Mouse (Mus musculus): ENCODE measurements at regions not wholly inside any gene's neighbourhood (a gene's known extent, or its start where the extent isn't known, plus 50 kb on each side); places are given as distances from the start of the nearest gene placed in this dataset.

- H3K4me3 ChIP-seq (ENCODE audit: inconsistent target), result no peak overlapping the region
- WGBS (ENCODE audit: missing documents), result 17% methylated on average over 2 of the region's 2 CpGs
- H3K36me3 ChIP-seq (ENCODE audit: inconsistent target), result no peaks in the 10 kb centered on the region
- H3K79me2 ChIP-seq (ENCODE audit: inconsistent target), result no peaks in the 10 kb centered on the region
- H3K27ac ChIP-seq, result peak overlapping the region; percentile 82
These were observed 269.8 kb upstream of the Tbl1xr1 start for GRCm38 (mm10) chr3:21806494-21807157.

DNA sequence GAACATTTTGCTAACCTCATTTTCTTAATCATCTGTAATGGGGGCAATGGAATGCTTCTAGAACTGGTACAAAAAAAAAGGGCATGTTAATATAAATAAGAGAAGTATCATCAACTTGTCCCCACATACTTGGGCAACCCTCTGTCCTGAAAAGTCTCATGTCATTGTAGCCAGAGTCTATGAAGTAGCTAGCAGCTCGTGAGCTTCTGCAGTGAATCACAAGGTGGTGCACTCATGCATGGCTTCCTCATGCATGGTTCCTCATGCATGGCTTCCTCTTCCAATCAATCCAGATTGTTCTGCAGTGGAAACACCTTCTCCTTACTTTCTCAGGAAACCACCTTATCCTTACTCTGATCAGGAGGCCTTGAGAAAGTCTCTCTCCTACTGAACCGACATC is 267.9 kb upstream of the Tbl1xr1 start:
- 38% methylated on average over 2 of the region's 2 CpGs for WGBS (ENCODE audit: missing documents)
- Histone ChIP-seq H3K27ac (peak overlapping the region; percentile 82), H3K79me2 (ENCODE audit: inconsistent target) (no peaks in the 10 kb centered on the region)

DNA sequence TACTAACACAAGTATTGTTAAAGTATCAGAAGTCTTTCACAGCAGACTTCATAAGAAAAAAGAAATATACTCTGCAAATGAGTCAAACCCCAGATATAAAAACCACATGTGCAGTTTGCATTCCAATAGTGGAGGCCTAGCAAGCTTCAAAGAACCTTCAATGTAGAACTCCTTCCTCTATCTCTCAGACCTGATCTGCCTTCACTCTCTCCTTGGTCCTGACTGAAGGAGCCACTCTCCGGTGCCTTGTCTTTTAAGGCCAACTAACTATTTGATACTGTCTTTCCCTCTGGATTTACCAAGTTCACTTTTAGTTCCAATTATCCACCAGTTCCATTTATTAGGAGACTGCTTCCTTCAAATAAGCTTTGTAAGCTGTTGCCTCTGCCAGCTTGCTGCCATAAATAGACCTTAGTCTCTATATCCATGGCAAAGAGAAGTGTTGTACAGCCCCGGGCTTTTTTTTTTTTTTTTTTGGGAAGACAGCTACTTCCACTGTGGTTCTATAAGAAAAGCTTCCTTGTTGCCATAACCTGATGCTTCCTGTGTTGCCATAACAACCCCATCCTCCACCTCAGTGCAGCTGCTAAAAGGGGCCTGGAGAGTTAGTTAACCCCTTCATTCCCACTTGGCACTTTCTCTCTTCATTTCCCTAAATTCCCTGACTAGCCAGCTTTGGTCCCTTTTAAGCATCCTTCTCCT is 266.5 kb upstream of the Tbl1xr1 start:
- H3K36me3 ChIP-seq (ENCODE audit: inconsistent target), result no peaks in the 10 kb centered on the region
- H3K79me2 ChIP-seq (ENCODE audit: inconsistent target), result no peaks in the 10 kb centered on the region
- no peak overlapping the region for H3K4me3 ChIP-seq (ENCODE audit: inconsistent target)
- peak overlapping the region; percentile 82 for H3K27ac ChIP-seq
- WGBS (ENCODE audit: missing documents), result 58% methylated on average over 2 of the region's 2 CpGs

More for the DNA sequence above, 267.9 kb upstream of the Tbl1xr1 start:
- Histone ChIP-seq H3K4me3 (ENCODE audit: inconsistent target) (no peak overlapping the region), H3K36me3 (ENCODE audit: inconsistent target) (no peaks in the 10 kb centered on the region)

- Histone ChIP-seq H3K79me2 (ENCODE audit: inconsistent target) (no peaks in the 10 kb centered on the region), H3K4me3 (ENCODE audit: inconsistent target) (no peak overlapping the region), H3K36me3 (ENCODE audit: inconsistent target) (no peaks in the 10 kb centered on the region), H3K27ac (no peak overlapping the region)
- WGBS (ENCODE audit: missing documents), result 100% methylated on average over 1 of the region's 1 CpGs
These were observed 263.1 kb upstream of the Tbl1xr1 start for GRCm38 (mm10) chr3:21813401-21813800.

GRCm38 (mm10) chr3:21816968-21817858 is 259.2 kb upstream of the Tbl1xr1 start:
- H3K27ac ChIP-seq, result no peak overlapping the region
- H3K4me3 ChIP-seq (ENCODE audit: inconsistent target), result no peak overlapping the region
- WGBS (ENCODE audit: missing documents), result 98% methylated on average over 4 of the region's 4 CpGs
- H3K79me2 ChIP-seq (ENCODE audit: inconsistent target), result no peaks in the 10 kb centered on the region
- H3K36me3 ChIP-seq (ENCODE audit: inconsistent target), result no peaks in the 10 kb centered on the region

DNA sequence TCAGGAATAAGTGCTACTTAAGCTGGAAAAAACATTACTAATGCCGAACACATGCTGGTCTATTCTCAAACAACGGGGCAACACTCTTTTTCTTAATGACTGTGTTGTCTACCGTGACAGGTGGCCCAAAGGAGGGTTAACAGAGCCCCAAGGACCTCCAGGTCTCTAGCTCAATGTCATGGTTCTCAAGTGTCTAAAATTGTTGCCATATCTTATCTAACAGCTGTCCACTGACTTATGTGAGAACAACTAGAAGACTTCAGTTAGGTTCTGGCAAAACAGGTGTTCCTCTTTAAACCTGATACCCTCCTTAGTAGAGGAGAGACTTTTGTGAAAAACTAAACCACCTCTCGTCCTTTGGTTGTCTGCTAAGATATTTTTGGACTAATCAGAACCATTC is 257.4 kb upstream of the Tbl1xr1 start:
- WGBS (ENCODE audit: missing documents), result 99% methylated on average over 4 of the region's 4 CpGs
- Histone ChIP-seq H3K79me2 (ENCODE audit: inconsistent target) (no peaks in the 10 kb centered on the region), H3K4me3 (ENCODE audit: inconsistent target) (no peak overlapping the region), H3K36me3 (ENCODE audit: inconsistent target) (no peaks in the 10 kb centered on the region), H3K27ac (no peak overlapping the region)

DNA sequence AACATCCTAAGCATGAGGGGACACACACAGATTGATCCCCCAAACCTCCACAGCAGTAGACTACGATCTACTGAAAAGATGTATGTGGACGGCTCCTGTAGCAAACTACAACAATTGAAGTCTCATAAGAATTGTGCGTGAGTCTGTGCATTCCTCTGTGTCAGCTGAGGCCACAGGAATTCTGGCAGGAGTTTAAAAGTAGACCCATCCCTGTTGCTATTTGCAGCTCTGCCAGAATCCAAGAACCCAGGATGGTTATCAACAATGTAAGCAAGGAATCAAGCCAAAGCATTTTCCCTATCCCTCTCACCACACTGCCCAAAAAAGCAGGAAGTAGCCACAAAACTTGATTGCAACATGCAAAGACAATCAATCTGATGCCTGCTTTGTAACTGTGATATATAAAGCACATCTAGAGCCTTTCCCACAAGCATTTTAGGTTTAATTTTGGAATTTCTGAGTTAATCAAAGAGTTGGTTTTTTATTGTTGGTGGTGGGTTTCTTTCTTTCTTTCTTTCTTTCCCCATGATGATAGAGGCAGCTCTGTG is 256.3 kb upstream of the Tbl1xr1 start:
- WGBS (ENCODE audit: missing documents), result 81% methylated on average over 3 of the region's 3 CpGs
- Histone ChIP-seq H3K79me2 (ENCODE audit: inconsistent target) (no peaks in the 10 kb centered on the region), H3K36me3 (ENCODE audit: inconsistent target) (no peaks in the 10 kb centered on the region), H3K27ac (no peak overlapping the region), H3K4me3 (ENCODE audit: inconsistent target) (no peak overlapping the region)

- no peaks in the 10 kb centered on the region for H3K79me2 ChIP-seq (ENCODE audit: inconsistent target)
- H3K4me3 ChIP-seq (ENCODE audit: inconsistent target), result no peak overlapping the region
- no peaks in the 10 kb centered on the region for H3K36me3 ChIP-seq (ENCODE audit: inconsistent target)
- WGBS (ENCODE audit: missing documents), result 42% methylated on average over 4 of the region's 4 CpGs
- H3K27ac ChIP-seq, result no peak overlapping the region
These were observed 253.8 kb upstream of the Tbl1xr1 start for GRCm38 (mm10) chr3:21822675-21823074.

GRCm38 (mm10) chr3:21823331-21823730 is 253.1 kb upstream of the Tbl1xr1 start:
- H3K36me3 ChIP-seq (ENCODE audit: inconsistent target), result no peaks in the 10 kb centered on the region
- WGBS (ENCODE audit: missing documents), result 88% methylated on average over 4 of the region's 4 CpGs

DNA sequence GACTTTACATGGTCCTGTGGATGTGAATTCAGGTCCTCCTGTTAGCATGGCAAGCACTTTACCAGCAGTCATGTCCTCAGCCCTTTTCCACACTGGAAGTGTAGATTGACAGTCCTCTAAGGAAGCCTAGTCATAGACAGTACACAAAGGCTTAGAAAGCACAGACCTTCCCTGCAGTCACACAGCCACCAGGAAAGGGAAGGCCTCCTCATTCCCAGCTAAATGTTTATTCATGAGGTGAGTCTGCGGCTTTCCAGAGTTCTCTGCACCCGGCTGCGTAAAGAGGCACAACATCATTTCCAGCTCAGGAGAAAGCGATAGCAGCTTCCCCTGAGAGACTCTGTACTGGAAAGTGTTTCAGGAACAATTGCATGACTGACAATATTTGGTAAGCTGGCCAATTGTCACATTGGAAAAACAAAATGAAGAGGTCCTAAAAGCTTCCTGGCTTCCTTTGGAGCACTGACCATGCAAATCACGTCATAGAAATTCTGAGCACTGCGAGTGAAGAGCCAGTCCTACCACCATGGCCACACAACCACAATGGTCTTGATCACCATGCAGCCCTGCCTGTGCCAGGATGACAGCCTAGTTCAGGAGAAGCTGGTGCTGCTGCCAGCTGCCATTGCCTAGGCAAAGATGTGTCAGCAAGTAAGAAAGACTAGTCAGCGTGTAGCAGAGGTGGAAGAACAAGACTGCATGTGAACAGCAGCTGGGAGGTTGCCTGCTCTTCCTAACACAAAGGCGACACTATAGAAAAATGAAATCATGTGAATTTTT is 252.2 kb upstream of the Tbl1xr1 start:
- H3K79me2 ChIP-seq (ENCODE audit: inconsistent target), result no peaks in the 10 kb centered on the region
- H3K27ac ChIP-seq, result peak overlapping the region; percentile 73
- WGBS (ENCODE audit: missing documents), result 69% methylated on average over 8 of the region's 8 CpGs
- no peak overlapping the region for H3K4me3 ChIP-seq (ENCODE audit: inconsistent target)
- H3K36me3 ChIP-seq (ENCODE audit: inconsistent target), result no peaks in the 10 kb centered on the region

More at GRCm38 (mm10) chr3:21823331-21823730, 253.1 kb upstream of the Tbl1xr1 start:
- Histone ChIP-seq H3K79me2 (ENCODE audit: inconsistent target) (no peaks in the 10 kb centered on the region), H3K4me3 (ENCODE audit: inconsistent target) (no peak overlapping the region), H3K27ac (no peak overlapping the region)

DNA sequence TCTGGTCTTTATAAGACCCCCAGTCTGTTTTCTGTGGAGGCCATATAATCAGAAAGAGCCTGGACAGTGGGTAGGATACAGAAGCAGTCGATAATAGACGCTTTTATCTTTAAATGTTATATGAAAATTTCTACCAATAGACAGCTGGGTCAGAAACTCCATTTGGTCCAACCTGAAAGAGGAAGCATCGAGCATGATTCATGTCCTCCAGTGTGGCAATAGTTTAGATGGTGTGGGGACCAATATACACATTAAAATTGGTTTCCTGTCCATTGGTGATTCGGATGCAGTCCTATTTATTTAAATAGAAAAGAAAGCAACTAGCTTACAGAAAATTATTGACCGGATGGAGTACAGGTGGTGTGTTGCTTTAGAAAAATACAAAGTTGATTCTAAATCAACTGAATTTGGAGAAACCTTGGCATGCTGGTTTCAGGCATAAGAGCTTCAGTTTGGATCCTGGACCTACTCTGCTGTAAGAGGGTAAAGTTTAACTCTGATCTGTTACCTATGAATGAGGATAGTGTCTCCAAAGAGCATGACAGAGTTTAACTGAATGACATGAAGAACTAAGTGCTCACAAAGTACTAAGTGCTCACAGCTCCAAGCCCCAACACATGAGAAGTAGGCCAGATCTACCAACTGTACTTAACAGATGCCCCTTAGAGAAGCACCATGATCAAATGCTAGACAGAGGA is 251.4 kb upstream of the Tbl1xr1 start:
- Histone ChIP-seq H3K36me3 (ENCODE audit: inconsistent target) (no peaks in the 10 kb centered on the region), H3K27ac (peak overlapping the region; percentile 73), H3K4me3 (ENCODE audit: inconsistent target) (no peak overlapping the region), H3K79me2 (ENCODE audit: inconsistent target) (no peaks in the 10 kb centered on the region)
- 15% methylated on average over 5 of the region's 5 CpGs for WGBS (ENCODE audit: missing documents)

DNA sequence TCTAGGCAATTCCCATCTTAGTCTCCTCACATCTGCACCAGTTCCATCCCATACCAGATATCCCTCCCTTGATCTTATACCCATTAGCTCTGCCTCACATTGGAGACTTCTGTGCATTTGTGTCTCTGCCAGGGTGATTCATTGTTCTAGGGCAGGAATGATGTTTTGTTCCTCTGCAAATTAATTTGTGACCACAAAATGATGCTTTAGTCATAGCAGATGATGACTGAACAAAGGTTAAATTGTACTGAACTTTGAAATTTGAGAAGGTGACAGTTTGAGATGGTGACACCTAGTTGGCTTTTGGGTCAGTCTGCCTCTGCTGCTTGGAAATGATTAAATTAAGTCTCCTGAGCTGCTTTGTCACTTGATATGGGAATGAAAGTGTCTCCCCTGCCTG is 248.8 kb upstream of the Tbl1xr1 start:
- Histone ChIP-seq H3K79me2 (ENCODE audit: inconsistent target) (no peaks in the 10 kb centered on the region), H3K36me3 (ENCODE audit: inconsistent target) (no peaks in the 10 kb centered on the region), H3K27ac (no peak overlapping the region), H3K4me3 (ENCODE audit: inconsistent target) (no peak overlapping the region)

DNA sequence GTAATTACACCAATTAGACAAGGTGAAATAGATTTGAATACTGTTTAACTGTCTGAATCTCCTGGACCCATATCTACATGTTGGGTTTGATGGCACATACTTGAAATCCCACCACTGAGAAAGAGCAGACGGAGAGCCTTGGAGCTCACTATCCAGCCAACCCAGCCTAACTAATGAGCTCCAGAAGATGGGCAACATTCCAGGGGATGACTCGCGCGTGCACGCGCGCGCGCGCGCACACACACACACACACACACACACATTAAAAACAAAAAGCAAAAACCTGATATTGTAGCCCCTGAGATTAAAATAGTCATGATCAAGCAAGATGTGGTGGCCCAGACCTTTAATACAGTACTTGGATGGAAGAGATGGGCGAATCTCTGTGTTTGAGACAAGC is 243.3 kb upstream of the Tbl1xr1 start:
- Histone ChIP-seq H3K36me3 (ENCODE audit: inconsistent target) (no peaks in the 10 kb centered on the region), H3K27ac (no peak overlapping the region), H3K4me3 (ENCODE audit: inconsistent target) (no peak overlapping the region), H3K79me2 (ENCODE audit: inconsistent target) (no peaks in the 10 kb centered on the region)
- WGBS (ENCODE audit: missing documents), result 98% methylated on average over 12 of the region's 12 CpGs

DNA sequence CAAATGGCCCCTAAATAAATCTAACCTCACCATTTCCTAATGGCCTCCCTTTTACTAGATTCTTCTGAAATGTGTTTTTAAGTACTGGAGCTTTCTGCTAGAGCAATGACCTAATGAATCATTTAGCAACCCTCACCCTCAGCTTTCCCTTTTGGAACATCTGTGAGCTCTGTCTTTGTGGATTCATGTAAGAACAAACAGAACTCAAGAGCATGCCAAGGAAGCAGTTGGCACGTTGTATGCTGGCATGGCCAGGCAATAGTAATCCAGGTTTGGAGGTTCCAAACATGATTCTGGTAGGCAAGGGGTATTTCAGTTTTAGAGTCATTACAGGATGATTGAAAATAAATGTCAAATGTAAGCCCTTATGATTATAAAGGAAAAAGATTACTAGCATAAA is 240.9 kb upstream of the Tbl1xr1 start:
- no peak overlapping the region for H3K4me3 ChIP-seq (ENCODE audit: inconsistent target)
- H3K27ac ChIP-seq, result no peak overlapping the region
- no peaks in the 10 kb centered on the region for H3K36me3 ChIP-seq (ENCODE audit: inconsistent target)
- 100% methylated on average over 1 of the region's 1 CpGs for WGBS (ENCODE audit: missing documents)
- H3K79me2 ChIP-seq (ENCODE audit: inconsistent target), result no peaks in the 10 kb centered on the region

All from macrophage (primary cell).